Mouse (Mus musculus): ENCODE measurements around the gene Crybb1. TPM values are rescaled to one million over a fixed set of nuclear protein-coding genes. Genes with fewer than 3 reads are reported as not detected.

Crybb1 gene
- polyA plus RNA-seq, 1 experiment from 2014 or later, result 7.7 TPM

DNA sequence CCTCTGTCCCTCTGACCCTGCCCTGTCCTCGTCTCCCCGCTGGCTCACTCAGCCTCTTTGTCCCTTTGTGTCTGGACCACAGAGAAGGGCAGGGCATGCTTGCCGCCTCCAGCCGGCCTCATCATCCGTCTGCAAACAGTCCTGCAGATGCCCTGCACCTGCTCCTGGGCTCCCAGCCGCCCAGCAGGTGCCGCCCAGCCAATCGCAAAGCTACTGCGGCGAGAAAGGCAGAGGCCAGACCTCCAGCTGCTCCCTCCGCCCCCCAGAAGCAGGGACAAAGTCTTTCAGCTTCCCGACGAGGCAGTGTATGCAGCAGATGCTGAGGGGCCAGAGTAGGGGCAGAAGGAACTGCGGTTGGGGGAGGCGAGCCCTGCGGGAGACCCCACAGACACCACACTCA, 18.2 kb upstream of the Crybb1 start:
- ATAC-seq (ENCODE audit: insufficient number of reproducible peaks, low FRiP score, low TSS enrichment, low read depth), result peak; percentile 37; the same call in 1 of the 2 replicates
- H3K27me3 ChIP-seq, result peaks cover 33% of the 10 kb centered on the region

DNA sequence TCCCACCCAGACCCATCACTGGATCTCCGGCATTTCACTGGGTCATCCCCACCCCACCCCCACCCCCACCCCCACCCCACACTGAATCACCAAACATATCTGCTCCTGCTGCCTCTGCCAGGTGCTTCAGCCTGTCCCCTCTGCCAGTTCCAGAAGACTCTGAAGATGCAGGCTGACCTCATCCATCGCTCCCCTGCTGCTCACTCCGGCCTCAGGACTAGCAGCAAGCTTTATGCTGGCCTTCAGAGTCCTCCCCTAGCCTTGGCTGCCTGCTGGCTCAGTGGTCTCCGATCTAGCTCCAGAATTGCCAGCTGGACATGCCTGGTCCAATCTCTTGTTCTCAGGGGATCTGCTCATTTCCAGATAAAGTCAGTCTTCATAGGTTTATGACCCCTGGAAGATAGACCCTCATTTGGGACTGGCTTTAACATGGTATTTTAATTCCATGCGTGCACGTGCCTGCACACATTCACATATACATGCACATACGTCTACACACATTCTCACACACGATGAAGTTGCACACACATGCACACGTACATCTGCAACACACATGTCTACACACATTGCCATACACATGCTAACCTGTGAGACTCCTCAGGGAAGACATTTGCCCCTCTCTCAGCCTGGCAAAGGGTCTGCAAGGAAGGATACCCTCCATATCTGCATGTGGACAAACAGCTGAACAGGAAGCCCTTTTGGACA, 17.6 kb upstream of the Crybb1 start:
- no peak for ATAC-seq (ENCODE audit: insufficient number of reproducible peaks, low FRiP score, low TSS enrichment, low read depth)
- no peaks in the 10 kb centered on the region for H3K36me3 ChIP-seq
- no peak overlapping the region for H3K4me2 ChIP-seq (replicated peaks)
- H3K9ac ChIP-seq, result no peak overlapping the region
- H3K9me3 ChIP-seq (replicated peaks), result no peaks in the 10 kb centered on the region
- no peak overlapping the region for H3K27ac ChIP-seq (replicated peaks)
- no peak overlapping the region for H3K4me3 ChIP-seq (replicated peaks)
- WGBS, result 43% methylated on average over 9 of the region's 9 CpGs
- H3K27me3 ChIP-seq, result peaks cover 33% of the 10 kb centered on the region
- peaks cover 6% of the 10 kb centered on the region; the same call in 1 of the 2 replicates for H3K4me1 ChIP-seq

More for the DNA sequence above, 18.2 kb upstream of the Crybb1 start:
- H3K4me1 ChIP-seq, result peaks cover 6% of the 10 kb centered on the region; the same call in 1 of the 2 replicates
- H3K36me3 ChIP-seq, result no peaks in the 10 kb centered on the region
- 1% methylated on average over 16 of the region's 16 CpGs for WGBS
- no peaks in the 10 kb centered on the region for H3K9me3 ChIP-seq (replicated peaks)
- H3K4me2 ChIP-seq (replicated peaks), result no peak overlapping the region
- no peak overlapping the region for H3K9ac ChIP-seq
- no peak overlapping the region for H3K27ac ChIP-seq (replicated peaks)
- H3K4me3 ChIP-seq (replicated peaks), result no peak overlapping the region

DNA sequence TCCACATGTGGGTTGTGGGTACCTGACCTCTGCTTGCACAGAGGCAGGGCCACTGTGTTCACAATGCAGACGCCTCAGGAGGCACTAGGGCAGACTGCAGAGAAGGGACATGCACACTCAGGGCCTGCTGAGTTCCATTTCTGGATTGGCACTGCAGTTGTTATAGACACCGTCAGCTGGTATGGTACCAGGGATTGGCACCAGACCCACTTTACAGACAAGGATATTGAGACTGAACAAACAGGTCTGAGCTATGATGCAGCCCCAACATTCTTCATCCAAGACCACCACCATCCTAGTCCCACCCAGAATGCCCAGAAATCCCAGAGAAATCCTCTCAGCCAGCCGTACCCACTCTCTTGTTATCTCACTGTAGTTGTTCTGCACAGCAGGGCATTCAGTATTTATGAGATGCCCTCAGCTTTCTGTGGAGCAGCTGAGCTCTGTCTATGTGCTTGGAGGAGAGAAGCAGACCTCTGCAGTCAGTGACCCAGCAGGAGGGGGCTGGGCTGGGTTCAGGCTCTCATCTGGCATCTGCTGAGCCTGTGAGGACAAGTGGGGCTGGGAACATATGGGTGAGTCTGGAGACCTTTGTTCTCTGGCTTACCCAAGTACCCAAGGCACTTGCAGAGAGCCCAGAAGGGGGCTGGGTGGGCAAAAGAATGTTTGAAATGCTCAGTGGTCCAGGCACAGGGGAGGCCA, 16.7 kb upstream of the Crybb1 start:
- peaks cover 6% of the 10 kb centered on the region; the same call in 1 of the 2 replicates for H3K4me1 ChIP-seq
- no peaks in the 10 kb centered on the region for H3K9me3 ChIP-seq (replicated peaks)
- peaks cover 33% of the 10 kb centered on the region for H3K27me3 ChIP-seq
- 66% methylated on average over 3 of the region's 3 CpGs for WGBS
- H3K27ac ChIP-seq (replicated peaks), result no peak overlapping the region
- no peak overlapping the region for H3K9ac ChIP-seq
- ATAC-seq (ENCODE audit: insufficient number of reproducible peaks, low FRiP score, low TSS enrichment, low read depth), result peak; percentile 13; the same call in 1 of the 2 replicates
- no peak overlapping the region for H3K4me3 ChIP-seq (replicated peaks)
- H3K4me2 ChIP-seq (replicated peaks), result no peak overlapping the region
- no peaks in the 10 kb centered on the region for H3K36me3 ChIP-seq

DNA sequence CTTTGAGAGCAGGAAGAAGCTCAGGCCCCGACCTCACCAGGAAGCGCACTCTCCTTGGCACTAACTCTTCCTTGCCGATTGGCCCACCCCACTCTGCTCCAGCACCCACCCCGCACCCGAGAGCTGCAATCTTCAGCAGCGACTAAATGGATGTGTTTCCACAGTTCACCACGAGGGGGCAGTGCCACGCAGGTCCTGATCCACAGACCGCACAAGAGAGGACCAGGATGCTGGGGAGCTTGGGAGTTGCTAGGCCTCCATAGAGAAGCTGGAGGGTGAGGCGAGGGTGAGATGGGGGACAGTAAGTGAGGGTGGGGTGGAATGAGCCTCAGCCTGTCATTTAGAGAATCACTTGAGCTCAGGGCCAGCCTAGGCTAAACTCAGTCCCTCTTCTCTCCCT, 14.9 kb upstream of the Crybb1 start:
- peak overlapping the region; percentile 39 for H3K4me2 ChIP-seq (replicated peaks)
- 4% methylated on average over 10 of the region's 10 CpGs for WGBS
- H3K27me3 ChIP-seq, result peaks cover 32% of the 10 kb centered on the region
- ATAC-seq (ENCODE audit: insufficient number of reproducible peaks, low FRiP score, low TSS enrichment, low read depth), result peak; percentile 17; the same call in 1 of the 2 replicates
- 0 out of 2 replicates have a peak overlapping the region, but pooled peaks have one; percentile 24 for H3K9ac ChIP-seq
- no peak overlapping the region for H3K27ac ChIP-seq (replicated peaks)
- no peaks in the 10 kb centered on the region for H3K36me3 ChIP-seq
- H3K4me3 ChIP-seq (replicated peaks), result peak overlapping the region; percentile 21; the same call in 1 of the 2 replicates
- H3K4me1 ChIP-seq, result peaks cover 6% of the 10 kb centered on the region; the same call in 1 of the 2 replicates
- H3K9me3 ChIP-seq (replicated peaks), result no peaks in the 10 kb centered on the region

DNA sequence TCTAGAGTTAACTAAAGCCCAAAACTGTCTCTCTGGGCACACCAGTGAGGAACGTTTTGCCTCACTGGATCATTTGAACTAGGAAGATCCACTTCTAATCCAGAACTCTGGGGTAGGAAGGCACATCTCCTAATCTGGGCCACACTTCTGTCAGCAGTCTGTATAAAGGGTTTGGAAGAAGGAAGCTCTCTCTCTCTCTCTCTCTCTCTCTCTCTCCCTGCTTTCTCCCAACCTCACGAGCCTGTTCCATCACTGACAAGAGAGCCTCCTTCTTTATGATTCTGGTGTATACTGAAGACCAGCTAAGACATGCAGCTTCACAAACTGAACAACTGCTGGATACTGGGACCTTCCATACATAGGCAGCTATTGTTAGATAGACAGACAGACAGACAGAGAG, 13.8 kb upstream of the Crybb1 start:
- WGBS, result 63% methylated on average over 2 of the region's 2 CpGs

DNA sequence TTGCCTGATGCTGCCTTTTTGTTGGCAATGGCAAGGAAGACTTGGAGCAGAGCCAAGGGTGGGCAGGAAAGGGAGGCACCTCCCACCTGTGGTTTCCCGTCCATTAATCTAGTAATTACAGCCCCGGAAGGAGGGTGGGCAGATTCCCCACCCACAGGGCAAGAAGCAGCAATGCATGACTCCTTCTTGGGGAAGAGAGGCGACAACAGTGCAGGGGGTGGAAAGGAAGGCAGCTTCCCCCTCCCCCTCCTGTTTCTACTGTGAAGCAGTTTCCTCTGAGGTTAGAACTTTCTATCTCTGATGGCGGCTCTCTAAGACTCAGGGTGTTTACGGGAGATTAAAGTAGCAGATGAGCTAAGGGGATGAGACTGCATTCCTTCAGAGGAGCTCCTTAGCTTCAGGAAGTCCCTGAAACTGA, 13.2 kb upstream of the Crybb1 start:
- ATAC-seq (ENCODE audit: insufficient number of reproducible peaks, low FRiP score, low TSS enrichment, low read depth), result no peak
- H3K4me1 ChIP-seq, result peaks cover 2% of the 10 kb centered on the region; the same call in 1 of the 2 replicates
- no peaks in the 10 kb centered on the region for H3K36me3 ChIP-seq
- H3K4me3 ChIP-seq (replicated peaks), result no peak overlapping the region
- 37% methylated on average over 5 of the region's 5 CpGs for WGBS
- peaks cover 24% of the 10 kb centered on the region for H3K27me3 ChIP-seq
- no peak overlapping the region for H3K9ac ChIP-seq
- H3K9me3 ChIP-seq (replicated peaks), result no peaks in the 10 kb centered on the region
- H3K4me2 ChIP-seq (replicated peaks), result no peak overlapping the region
- H3K27ac ChIP-seq (replicated peaks), result no peak overlapping the region; the same call in 1 of the 2 replicates

More for the DNA sequence above, 13.8 kb upstream of the Crybb1 start:
- peaks cover 26% of the 10 kb centered on the region for H3K27me3 ChIP-seq
- H3K4me2 ChIP-seq (replicated peaks), result no peak overlapping the region
- H3K27ac ChIP-seq (replicated peaks), result no peak overlapping the region
- H3K4me3 ChIP-seq (replicated peaks), result no peak overlapping the region
- ATAC-seq (ENCODE audit: insufficient number of reproducible peaks, low FRiP score, low TSS enrichment, low read depth), result no peak
- no peak overlapping the region for H3K9ac ChIP-seq
- peaks cover 6% of the 10 kb centered on the region; the same call in 1 of the 2 replicates for H3K4me1 ChIP-seq
- H3K9me3 ChIP-seq (replicated peaks), result no peaks in the 10 kb centered on the region
- no peaks in the 10 kb centered on the region for H3K36me3 ChIP-seq

DNA sequence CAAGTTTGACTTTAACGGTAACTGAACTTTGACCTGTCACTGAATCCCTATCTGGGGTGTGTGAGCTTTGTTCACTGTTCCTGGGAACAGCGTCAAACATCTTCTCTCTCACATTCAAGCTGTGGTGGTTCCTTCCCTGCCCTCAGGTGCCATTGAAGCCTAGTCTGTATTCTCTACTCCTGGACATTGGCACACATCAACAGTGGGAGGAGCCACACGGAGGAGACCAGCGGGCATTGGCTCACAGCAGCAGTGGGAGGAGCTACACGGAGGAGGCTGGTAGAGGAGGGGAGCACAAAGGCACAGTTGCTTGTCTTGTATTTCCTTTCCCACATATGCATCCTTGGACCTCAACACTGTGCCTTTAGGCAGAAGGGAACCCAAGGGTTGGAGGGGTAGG, 12.6 kb upstream of the Crybb1 start:
- no peak overlapping the region for H3K27ac ChIP-seq (replicated peaks)
- H3K4me2 ChIP-seq (replicated peaks), result no peak overlapping the region
- peaks cover 18% of the 10 kb centered on the region; the same call in 1 of the 2 replicates for H3K27me3 ChIP-seq
- H3K36me3 ChIP-seq, result no peaks in the 10 kb centered on the region
- H3K9ac ChIP-seq, result no peak overlapping the region
- H3K9me3 ChIP-seq (replicated peaks), result no peaks in the 10 kb centered on the region
- no peak overlapping the region for H3K4me3 ChIP-seq (replicated peaks)
- WGBS, result 53% methylated on average over 5 of the region's 5 CpGs
- H3K4me1 ChIP-seq, result no peaks in the 10 kb centered on the region
- no peak for ATAC-seq (ENCODE audit: insufficient number of reproducible peaks, low FRiP score, low TSS enrichment, low read depth)

DNA sequence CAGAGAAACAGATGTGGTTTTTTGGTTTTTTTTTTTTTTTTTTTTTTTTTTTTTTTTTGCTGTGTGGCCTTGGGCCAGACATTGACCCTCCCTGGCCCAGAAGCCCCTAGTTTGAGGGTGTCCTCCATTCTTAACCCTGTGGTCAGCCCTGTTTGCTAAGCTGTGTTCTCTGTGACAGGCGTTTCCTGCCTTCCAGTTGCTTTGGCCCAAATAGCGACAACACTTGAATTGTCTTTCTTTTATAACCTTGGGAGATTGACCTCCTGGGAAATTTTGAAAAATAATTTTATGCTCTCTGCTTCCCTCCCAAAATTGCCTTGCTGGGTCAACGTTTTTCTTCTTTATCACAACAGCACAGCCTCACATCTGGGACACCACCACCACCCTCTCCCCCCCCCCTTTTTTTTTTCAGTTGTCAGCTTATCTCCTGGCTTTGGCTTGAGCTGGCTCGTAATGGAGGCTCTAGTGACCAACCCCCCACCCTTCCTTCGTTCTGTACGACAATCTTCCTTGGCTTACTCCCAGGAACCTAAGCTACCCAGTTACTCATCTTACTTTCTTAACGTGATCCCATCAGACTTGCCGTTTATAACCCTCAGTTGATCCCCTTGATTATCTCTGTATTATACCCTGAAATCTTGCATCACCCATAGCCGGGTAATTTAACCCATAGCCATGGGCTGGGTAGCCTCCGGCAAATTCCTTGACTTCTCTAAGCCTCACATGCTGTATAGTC, 11.9 kb upstream of the Crybb1 start:
- H3K27me3 ChIP-seq, result peaks cover 12% of the 10 kb centered on the region; the same call in 1 of the 2 replicates
- no peak overlapping the region for H3K4me2 ChIP-seq (replicated peaks)
- H3K9ac ChIP-seq, result no peak overlapping the region
- H3K4me3 ChIP-seq (replicated peaks), result no peak overlapping the region
- no peak overlapping the region for H3K27ac ChIP-seq (replicated peaks)
- no peaks in the 10 kb centered on the region for H3K4me1 ChIP-seq
- H3K36me3 ChIP-seq, result no peaks in the 10 kb centered on the region
- no peaks in the 10 kb centered on the region for H3K9me3 ChIP-seq (replicated peaks)
- 50% methylated on average over 10 of the region's 10 CpGs for WGBS
- no peak for ATAC-seq (ENCODE audit: insufficient number of reproducible peaks, low FRiP score, low TSS enrichment, low read depth)

DNA sequence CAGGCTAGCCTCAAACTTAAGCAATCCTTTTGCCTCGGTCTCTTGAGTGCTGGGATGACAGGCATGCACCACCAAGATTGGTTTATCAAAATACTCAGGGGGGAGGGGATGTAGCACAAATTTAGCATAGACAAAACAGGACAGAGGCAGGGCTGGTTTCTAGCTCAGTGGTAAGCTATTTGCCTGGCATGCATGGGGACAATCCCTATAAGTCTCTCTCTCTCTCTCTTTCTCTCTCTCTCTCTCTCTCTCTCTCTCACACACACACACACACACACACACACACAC, 11.4 kb upstream of the Crybb1 start:
- no peak overlapping the region for H3K27ac ChIP-seq (replicated peaks)
- whole genome bisulfite sequencing, result 39% methylated on average over 1 of the region's 1 CpGs
- no peak for ATAC-seq (ENCODE audit: insufficient number of reproducible peaks, low FRiP score, low TSS enrichment, low read depth)

DNA sequence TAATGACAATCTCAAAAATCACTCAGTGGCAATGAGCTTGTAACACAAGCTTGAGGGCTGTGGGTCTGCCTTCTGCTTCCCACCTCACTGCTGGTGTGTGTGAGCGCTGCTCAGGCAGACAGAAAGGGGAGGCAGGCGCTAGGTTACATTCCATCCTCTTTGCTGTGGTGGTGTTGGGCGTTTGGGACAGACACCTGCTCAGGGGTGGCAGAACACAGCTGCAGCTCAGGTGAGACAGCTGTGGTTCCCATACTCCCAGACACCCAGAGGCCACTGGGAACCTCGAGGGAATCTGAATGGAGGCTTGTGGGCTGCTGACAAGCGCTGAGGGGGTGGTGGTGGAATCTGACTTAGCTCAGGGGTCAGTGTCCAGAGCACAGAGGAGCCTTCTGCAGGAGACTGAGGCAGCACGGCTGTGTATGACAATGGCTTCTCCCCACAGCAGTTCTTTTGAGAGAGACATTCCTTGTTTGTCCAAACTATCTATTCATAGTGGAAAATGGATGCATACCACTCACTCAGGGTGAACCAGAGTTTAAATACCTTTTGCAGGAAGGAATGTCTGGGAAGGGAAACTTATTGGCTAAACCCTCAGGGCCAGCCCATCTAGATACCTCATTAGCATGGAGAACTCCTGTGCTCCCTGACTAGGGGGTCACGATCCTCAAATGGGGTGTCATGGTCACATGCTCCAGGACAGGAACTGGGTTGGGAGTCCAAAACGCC, 10.6 kb upstream of the Crybb1 start:
- Histone ChIP-seq H3K27ac (replicated peaks) (no peak overlapping the region), H3K4me2 (replicated peaks) (no peak overlapping the region), H3K4me1 (no peaks in the 10 kb centered on the region), H3K4me3 (replicated peaks) (no peak overlapping the region), H3K9me3 (replicated peaks) (no peaks in the 10 kb centered on the region), H3K27me3 (peaks cover 7% of the 10 kb centered on the region; the same call in 1 of the 2 replicates), H3K36me3 (no peaks in the 10 kb centered on the region), H3K9ac (no peak overlapping the region)
- WGBS, result 40% methylated on average over 8 of the region's 8 CpGs
- no peak for ATAC-seq (ENCODE audit: insufficient number of reproducible peaks, low FRiP score, low TSS enrichment, low read depth)

More for the DNA sequence above, 11.4 kb upstream of the Crybb1 start:
- Histone ChIP-seq H3K4me3 (replicated peaks) (no peak overlapping the region), H3K36me3 (no peaks in the 10 kb centered on the region), H3K4me1 (no peaks in the 10 kb centered on the region), H3K9me3 (replicated peaks) (no peaks in the 10 kb centered on the region), H3K9ac (no peak overlapping the region), H3K4me2 (replicated peaks) (no peak overlapping the region), H3K27me3 (peaks cover 7% of the 10 kb centered on the region; the same call in 1 of the 2 replicates)
